Mouse (Mus musculus) urinary bladder, postnatal 10 days (tissue): ENCODE data around the gene Tsr3.
"Not testable (repeated sequence)": the region's sequence is repeated elsewhere in the genome, so short reads cannot be mapped to it uniquely, and the experiment has no call there.

Experiments used
- DNase-seq: peaks from one replicate; pipeline ENCODE4 v3.0.0; 2022; ENCODE audit warnings: low spot score

Gene Tsr3

DNA sequence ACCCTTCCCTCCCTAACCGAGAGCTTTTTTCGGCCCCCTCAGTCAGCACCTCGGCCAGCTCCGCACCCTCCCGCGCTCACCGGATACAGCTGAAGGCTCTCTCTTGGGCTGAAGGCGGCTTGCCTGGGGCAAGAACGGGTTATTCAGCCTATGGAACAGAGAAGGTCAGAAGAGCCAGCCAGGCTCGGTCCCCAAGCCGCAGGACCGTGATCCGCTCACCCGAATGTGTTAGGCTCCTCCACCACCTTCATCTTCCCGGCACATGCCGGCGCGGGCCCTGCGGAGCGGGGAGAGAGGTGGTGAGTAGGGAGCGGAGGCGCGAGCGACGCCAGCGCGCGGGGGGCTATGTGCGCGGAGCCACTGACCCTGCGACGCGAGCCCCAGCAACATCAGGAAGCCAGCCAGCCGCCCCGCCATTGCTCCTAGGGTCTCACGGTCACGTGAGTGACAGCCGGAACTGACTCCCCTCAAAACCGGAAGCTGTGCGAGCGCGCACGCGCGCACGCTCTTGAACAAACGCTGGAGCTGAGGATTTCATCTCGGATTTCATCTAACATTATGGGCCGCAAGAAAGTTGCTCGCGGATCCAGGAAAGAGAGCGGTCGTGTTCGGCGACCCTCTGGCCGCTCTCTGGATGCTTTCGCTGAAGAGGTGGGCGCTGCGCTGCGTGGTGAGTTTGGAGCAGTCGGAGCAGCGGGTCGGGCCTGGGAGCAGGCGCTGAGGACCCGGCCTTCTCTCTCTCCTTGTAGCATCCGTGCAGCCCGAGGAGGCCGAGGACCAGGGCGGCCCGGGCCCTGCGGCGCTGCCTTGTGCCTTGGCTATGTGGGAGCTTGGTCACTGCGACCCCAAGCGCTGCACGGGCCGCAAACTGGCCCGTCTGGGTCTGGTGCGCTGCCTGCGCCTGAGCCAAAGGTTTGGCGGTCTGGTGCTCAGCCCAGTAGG is at the start of gene Tsr3, which contains the start of gene Gnptg:
Gene Tsr3, plus strand, starts transcription at position 476 of the 942 bp plus-strand sequence.
Gene Gnptg, minus strand, starts transcription at position 430 of the 942 bp plus-strand sequence.
- peak; percentile 45 for DNase-seq

DNA sequence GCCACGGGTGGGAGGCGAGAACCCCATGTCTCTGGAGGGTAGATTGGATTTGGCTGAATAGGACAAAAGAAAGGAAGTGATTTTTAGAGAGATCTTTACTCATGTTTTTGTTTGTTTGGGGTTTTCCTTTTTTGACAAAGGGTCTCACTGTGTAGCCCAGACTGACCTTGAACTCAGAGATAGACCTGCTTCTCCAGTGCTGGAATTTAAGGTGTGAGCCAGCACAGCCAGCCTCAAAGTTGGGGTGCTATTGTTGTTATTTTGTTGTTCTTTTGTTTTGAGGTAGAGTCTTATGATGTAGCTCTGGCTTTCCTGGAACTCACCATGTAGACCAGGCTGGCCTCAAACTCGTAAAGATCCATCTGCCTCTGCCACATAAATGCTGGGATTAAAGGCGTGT is 37.6 kb upstream of the Tsr3 start:
- no peak for DNase-seq

DNA sequence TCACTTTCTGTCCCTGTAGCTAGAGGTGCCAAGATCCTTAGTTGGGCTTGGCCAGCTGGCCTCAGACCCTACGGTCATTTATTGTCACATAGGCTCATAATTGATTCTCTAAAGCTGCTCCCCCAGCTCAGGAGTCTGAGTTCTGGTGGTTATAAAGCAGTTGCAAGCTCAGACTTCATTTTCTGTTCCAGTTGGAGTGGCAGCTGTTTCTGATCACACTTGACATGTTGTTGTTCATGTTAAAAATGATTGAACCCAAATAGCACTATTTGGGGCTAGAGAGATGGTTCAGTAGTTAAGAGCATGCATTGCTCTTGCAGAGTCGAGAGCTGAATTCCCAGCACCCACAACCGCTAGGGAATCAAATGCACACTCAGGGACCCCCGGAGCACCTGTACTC is 30.0 kb upstream of the Tsr3 start:
- DNase-seq, result no peak

GRCm38 (mm10) chr17:25210680-25211466 is 29.1 kb upstream of the Tsr3 start:
- no peak for DNase-seq

DNA sequence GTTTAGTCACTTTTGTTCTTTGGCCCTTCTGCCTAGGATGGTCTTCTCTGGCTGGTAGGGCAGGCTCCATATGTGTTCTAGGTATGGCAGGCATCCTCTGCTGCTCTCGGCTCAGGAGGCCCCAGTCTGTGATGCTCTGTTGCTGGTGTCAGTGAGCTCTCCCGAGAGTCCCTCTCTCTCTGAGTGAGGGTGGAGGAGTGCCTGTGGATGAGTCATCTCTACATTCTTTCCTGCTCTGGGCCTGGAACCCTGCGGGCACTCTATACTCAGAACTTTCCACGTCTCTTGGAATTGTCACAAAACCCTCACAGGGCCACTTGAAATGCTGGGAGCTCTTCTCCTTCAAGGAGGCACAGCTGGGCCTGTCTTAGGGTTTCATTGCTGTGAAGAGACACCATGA is 28.3 kb upstream of the Tsr3 start:
- DNase-seq, result no peak

DNA sequence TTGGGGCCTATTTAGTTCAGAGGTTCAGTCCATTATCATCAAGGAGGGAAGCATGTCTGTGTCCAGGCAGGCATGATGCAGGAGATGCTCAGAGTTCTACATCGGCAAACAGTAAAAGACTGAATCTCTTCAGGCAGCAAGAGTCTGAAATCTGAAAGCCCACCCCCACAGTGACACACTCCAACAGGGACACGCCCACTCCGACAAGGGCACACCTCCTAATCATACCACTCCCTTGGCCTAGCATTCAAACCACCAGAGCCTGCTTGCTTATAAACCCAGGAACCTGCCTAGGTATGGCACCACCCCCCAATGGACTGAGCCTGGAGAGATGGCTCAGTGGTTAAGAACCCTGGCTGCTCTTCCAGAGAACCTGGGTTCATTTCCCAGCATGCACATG is 24.5 kb upstream of the Tsr3 start:
- DNase-seq, result no peak

DNA sequence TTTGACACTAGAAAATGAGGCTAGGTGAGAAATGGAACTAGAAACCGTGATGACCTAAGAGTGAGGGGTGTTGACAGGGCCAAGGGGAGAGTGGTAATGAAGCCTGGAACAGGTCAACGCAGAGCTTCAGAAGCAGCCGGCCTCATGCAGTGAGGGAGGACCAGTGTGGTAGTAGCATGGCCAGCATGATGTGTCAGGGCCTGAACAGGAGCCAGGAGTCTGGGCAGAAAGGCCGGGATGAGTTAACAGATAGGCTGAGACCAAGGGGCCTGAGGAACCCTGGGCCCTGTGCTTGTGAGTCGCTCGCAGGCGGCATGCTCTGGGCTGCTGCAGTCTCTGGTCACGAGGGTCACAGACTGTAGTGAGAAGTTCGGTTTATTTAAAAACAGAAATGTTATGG is 21.0 kb upstream of the Tsr3 start:
- no peak for DNase-seq

DNA sequence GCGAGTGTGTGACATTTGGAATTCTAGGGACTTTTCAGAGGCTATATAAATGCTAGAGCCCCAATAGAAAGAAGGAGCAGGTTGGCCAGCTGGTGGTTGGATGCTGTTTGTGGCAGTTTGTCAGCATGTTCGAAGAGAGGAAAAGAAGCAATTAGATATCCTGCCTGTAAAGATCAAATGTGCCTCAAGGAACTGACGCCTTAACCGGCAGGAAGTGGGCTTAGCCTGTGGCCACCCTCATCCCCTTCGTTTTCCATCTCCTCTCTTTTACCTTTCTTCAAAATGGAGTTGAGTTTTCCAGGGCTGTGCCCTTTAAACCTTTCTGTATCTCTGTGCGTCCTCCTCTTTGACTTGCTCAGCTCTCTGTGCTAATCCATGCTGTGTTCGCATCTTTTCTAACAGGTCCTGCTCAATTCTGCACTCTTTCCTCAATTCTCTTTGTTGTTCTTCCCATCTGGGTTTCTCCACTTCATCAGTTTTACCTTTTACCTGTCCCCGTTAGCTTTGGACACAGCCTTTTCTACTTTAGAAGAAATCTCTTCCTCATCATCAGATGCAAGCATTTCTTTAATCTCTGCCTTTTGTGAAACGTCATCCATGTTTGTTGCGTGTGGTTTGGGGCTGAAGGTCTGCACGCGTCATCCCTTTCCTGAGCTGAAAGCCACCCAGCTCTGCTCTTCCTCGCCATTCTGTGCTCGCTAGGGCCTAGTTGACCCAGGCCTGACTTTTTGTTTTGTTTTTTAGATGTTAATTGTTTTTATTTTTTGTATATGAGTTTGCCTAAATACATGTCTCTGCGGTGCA is 20.3 kb upstream of the Tsr3 start:
- DNase-seq, result no peak

GRCm38 (mm10) chr17:25220746-25221145 is 19.2 kb upstream of the Tsr3 start:
- no peak for DNase-seq

GRCm38 (mm10) chr17:25221821-25222503 is 18.0 kb upstream of the Tsr3 start:
- DNase-seq, result no peak

DNA sequence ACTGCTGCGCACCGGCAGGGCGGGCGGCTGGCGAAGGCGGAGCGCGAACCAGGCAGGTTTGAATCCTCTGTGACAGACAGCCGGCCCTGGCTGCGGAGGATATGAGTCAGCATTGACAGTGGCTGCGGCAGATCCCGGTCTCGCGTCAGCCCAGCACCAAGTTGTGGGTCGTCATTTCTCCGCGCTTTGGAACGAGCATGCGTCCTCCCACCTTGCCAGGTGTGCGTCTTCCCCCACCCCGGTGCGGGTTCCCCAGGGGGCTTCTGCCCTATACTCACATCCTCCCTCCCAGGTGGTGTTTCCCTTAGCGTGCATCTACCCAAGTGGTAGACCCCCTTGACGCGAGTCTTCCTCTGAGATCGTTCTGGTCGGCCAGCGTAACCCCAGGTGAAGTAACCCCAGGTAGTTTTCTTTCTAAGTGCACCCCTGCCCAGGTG is 17.4 kb upstream of the Tsr3 start:
- DNase-seq, result not testable (repeated sequence)

DNA sequence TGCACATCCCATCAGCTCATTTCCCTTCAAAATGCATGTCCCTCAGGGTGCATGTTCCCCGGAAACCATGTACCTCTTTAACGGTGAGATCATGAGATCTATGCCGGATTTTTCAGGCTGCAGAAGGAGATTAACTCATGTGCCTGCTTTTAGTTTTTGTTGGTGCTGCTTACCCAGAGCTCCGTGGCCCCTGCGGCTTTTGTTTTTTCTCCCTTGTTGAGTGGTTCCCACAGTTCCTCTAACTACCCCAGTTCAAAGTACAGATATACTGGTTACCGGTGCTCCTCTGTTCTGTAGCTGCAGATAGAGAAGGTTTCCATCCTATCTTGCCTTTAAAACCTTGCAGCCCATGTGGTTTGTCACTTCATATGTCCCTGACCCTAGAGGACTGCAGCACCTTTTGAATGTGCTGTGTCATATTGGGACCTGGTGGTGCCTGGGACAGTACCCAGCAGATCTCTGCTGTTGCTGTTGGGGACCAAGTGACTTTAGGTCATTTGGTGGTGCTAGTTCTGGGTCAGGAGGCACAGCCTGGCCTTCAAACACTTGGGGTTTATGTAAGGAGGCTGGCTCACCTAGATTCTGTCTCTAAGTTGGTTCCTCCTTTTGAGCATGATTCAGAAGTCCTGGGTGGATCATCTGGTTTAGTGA is 16.9 kb upstream of the Tsr3 start:
- DNase-seq, result no peak

GRCm38 (mm10) chr17:25224586-25225222 is 15.3 kb upstream of the Tsr3 start:
- DNase-seq, result no peak

DNA sequence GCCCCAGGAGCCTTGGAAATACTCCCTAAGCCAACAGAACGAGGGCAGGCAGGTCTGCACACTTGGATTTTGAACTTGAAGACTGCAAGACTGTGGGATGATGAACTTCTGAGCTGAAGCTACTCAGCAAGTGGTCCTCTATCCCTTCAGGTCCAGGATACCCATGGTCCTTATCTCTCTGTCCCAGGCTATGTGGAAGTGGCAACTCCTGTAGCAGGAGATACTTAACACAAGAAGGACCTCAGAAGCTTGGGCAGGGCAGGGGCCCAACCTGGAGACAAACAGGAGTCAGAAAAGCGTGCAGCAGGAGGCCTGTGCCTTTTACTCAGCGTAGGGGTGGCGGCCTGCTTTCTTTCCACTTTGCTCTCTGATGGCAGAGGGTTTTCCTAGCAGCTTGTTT is 14.3 kb upstream of the Tsr3 start:
- no peak for DNase-seq

DNA sequence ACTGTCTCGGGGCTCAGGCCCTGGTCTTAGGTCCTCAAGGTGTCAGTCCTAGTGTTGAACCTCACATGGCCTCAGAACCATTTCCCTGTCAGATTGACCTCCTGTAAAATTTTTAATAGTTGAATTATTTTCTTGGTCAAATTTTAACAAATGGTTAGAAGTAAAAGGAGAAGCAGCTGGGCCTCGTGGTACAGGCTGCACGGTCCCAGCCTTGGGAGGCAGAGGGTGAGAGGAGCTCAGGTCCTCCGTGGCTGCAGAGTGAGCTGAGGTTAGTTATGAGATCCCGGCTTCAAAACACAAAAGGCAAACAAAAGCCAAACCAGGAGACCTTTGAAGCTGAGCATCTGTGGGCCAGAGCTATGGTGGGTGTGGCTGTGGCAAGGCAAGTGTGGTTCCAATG is 12.0 kb upstream of the Tsr3 start:
- no peak for DNase-seq

DNA sequence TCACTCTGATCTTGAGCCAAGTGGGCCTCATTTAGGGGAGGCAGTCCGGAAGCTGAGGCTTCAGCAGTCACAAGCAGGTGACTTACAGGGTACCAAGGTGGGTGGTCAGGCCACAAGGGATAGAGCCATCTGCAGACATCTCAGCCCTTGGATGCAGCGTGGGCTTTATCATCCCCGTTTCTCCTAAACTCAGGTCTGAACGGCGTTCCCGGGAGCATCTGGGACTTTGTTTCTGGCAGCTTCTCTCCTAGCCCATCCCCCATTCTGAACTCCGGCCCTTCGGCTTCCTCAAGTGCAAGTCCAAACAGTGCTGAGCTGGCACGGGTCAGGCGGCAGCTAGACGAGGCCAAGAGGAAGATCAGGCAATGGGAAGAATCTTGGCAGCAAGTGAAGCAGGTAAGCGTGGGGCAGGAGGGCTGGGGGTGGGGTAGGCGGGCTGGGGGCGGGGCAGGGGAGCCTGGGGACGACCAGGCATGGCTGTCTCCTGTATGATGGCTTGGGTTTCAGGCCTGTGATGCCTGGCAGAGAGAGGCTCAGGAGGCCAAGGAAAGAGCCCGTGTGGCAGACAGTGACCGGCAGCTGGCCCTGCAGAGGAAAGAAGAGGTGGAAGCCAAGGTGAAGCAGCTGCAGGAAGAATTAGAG is 9.8 kb upstream of the Tsr3 start:
- DNase-seq, result not testable (repeated sequence)

DNA sequence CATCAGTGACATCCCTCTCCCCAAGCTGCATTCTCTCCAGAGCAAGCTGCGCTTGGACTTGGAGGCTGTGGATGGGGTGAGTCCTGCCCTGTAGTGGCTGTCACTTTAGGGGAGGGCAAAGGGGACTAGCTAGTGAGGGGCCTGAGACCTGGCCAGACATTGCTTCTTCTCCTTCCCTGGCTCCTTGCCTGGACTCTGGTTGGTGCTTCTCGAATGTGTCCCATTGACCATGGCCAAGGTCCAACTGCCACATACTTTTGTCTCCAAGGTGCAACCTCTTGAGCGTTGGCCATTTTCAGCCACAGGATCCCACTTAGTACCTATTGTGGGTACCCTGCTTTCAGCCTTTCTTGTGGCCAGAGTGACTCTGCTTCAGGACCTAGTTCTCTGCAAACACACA is 9.3 kb upstream of the Tsr3 start:
- no peak for DNase-seq

GRCm38 (mm10) chr17:25231621-25232020 is 8.3 kb upstream of the Tsr3 start:
- DNase-seq, result not testable (repeated sequence)

DNA sequence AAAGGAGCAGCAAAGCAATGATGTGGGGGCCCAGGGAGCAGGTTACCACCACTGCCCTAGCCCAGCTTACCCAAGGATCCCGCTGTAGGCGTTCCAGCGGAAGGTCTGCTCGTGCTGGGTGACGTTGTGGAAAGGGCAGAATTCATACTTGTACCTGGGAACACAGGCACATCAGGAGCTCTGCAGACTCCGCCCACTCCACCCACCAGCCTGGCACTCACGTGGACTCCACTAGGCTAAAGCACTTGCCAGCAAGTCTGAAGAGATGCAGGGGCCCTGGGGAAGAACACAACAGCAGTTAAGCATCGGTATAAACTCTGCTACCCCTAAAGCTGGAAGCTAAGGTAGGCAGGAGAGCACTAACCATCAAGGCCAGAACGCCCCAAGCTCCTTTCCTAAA is 4.3 kb upstream of the Tsr3 start:
- DNase-seq, result no peak
